Mouse (Mus musculus): Measurements from ENCODE around the gene Phrf1. TPM values are rescaled to one million over a fixed set of nuclear protein-coding genes. Genes with fewer than 3 reads are reported as not detected.

Gene Phrf1
- total and polyA plus RNA-seq, 2 experiments, result 8.1 to 9.2 TPM

DNA sequence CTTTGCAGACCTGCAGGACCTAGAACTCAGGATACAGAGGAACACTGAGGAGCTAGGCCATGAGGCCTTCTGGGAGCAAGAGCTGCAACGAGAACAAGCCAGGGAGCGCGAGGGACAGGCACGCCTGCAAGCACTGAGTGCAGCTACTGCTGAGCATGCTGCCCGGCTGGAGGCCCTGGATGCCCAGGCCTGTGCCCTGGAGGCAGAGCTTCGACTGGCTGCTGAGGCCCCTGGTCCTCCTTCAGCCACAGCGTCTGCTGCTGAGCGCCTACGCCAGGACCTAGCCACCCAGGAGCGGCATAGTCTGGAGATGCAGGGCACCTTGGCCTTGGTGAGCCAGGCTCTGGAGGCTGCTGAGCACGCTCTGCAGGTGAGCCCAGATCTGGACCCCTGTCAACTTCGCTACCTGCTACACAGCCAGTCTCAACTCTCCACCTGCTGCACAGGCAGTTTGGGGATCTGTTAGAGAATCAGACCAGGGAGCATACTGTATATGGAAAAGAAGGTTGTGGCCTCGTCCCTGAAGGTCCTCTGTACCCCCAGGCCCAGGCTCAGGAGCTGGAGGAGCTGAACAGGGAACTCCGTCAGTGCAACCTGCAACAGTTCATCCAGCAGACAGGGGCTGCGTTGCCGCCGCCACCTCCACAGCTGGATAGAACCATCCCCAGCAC, 11.1 kb upstream of the Phrf1 start:
- H3K27ac ChIP-seq (replicated peaks; ENCODE audit: insufficient read depth, low read depth, low read length), result peak overlapping the region; percentile 89
- H3K79me2 ChIP-seq (ENCODE audit: control insufficient read depth, insufficient read depth, low read length), result peaks cover 12% of the 10 kb centered on the region; the same call in 1 of the 2 replicates
- 85% methylated on average over 17 of the region's 17 CpGs for WGBS
- TF ChIP-seq CTCF (IDR thresholded peaks at IDR 0.05; ENCODE audit: low read depth, low read length), result no peak
- TF ChIP-seq POLR2A (IDR thresholded peaks at IDR 0.05; ENCODE audit: extremely low read depth, insufficient read depth, low read length), result no peak
- no peak for DNase-seq (ENCODE audit: extremely low read depth, low read depth, low spot score)
- no peaks in the 10 kb centered on the region for H3K27me3 ChIP-seq (ENCODE audit: control insufficient read depth, insufficient read depth, low read length)
- H3K4me1 ChIP-seq (ENCODE audit: control insufficient read depth, insufficient read depth, low read length), result peaks cover 22% of the 10 kb centered on the region
- no peaks in the 10 kb centered on the region for H3K36me3 ChIP-seq (ENCODE audit: control insufficient read depth, insufficient read depth, low read length)
- H3K9ac ChIP-seq (ENCODE audit: low read depth, low read length), result peak overlapping the region; percentile 65
- peak overlapping the region; percentile 47; the same call in 1 of the 2 replicates for H3K4me3 ChIP-seq (ENCODE audit: insufficient read depth, low read depth, low read length)

- H3K9ac ChIP-seq (ENCODE audit: low read depth, low read length), result no peak overlapping the region
- no peaks in the 10 kb centered on the region for H3K27me3 ChIP-seq (ENCODE audit: control insufficient read depth, insufficient read depth, low read length)
- WGBS, result 80% methylated on average over 3 of the region's 3 CpGs
- H3K27ac ChIP-seq (replicated peaks; ENCODE audit: insufficient read depth, low read depth, low read length), result no peak overlapping the region
- H3K36me3 ChIP-seq (ENCODE audit: control insufficient read depth, insufficient read depth, low read length), result no peaks in the 10 kb centered on the region
- no peak for TF ChIP-seq POLR2A (IDR thresholded peaks at IDR 0.05; ENCODE audit: extremely low read depth, insufficient read depth, low read length)
- no peak for DNase-seq (ENCODE audit: extremely low read depth, low read depth, low spot score)
- no peak overlapping the region for H3K4me3 ChIP-seq (ENCODE audit: insufficient read depth, low read depth, low read length)
- peaks cover 12% of the 10 kb centered on the region; the same call in 1 of the 2 replicates for H3K79me2 ChIP-seq (ENCODE audit: control insufficient read depth, insufficient read depth, low read length)
- H3K4me1 ChIP-seq (ENCODE audit: control insufficient read depth, insufficient read depth, low read length), result peaks cover 22% of the 10 kb centered on the region
Measured at GRCm38 (mm10) chr7:141218141-141218540, 10.4 kb upstream of the Phrf1 start.

DNA sequence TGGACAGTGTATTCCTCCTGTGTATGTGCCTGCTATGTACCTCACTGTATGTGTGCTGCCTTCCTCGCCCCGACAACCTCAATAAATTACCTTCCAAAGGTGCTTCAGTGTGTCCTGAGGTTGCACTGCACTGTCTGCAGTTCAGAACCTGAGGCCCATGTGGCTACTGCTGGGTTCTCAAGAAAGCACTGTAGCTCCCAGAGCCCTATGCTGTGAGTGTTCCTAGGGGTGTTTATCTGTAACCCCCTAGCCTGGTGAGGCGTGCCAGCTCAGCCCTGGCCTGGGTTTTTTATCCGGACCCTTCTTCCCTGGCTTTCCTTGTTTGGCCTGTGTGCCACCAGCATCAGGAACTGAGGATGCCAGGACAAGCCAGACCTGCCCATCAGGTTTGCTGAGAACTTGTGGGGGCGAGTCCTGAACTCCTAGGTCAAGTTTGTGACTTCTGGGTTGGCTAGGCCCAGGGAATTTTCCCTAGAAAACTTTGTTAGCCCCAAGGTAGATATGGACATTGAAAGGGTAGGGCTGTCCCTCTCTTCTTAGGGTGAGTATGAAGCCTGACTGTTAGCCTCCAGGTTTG, 9.9 kb upstream of the Phrf1 start:
- Histone ChIP-seq H3K27me3 (ENCODE audit: control insufficient read depth, insufficient read depth, low read length) (no peaks in the 10 kb centered on the region), H3K9ac (ENCODE audit: low read depth, low read length) (no peak overlapping the region), H3K4me3 (ENCODE audit: insufficient read depth, low read depth, low read length) (no peak overlapping the region), H3K4me1 (ENCODE audit: control insufficient read depth, insufficient read depth, low read length) (peaks cover 22% of the 10 kb centered on the region), H3K79me2 (ENCODE audit: control insufficient read depth, insufficient read depth, low read length) (peaks cover 12% of the 10 kb centered on the region; the same call in 1 of the 2 replicates), H3K36me3 (ENCODE audit: control insufficient read depth, insufficient read depth, low read length) (no peaks in the 10 kb centered on the region), H3K27ac (replicated peaks; ENCODE audit: insufficient read depth, low read depth, low read length) (no peak overlapping the region)
- TF ChIP-seq POLR2A (IDR thresholded peaks at IDR 0.05; ENCODE audit: extremely low read depth, insufficient read depth, low read length) (no peak), CTCF (IDR thresholded peaks at IDR 0.05; ENCODE audit: low read depth, low read length) (no peak)
- DNase-seq (ENCODE audit: extremely low read depth, low read depth, low spot score), result no peak
- WGBS, result 92% methylated on average over 5 of the region's 5 CpGs

DNA sequence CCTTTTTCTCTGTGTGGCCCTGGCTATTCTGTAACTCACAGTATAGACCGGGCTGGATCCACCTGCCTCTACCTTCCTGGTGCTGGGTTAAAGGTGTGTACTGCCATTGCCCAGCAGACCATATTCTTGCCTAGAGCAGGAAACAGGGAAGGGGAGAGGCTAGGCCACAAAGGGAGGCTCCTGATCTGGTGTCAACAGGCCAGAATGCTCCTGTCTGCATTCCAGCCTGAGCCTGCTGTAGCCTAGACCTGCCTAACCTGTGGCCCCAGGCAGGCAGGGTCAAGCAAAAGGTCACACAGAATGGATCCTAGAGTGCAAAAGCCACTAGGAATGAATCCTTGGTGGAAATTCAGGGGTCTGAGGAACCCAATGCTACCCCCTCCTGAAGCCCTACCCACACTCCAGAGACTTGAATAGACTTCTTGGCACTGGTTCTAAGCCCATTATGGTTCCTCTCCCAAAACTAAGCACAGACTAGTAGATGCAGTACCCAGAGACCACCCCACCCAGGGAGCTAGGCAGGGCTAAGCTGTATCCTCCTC, 9.0 kb upstream of the Phrf1 start:
- no peaks in the 10 kb centered on the region for H3K27me3 ChIP-seq (ENCODE audit: control insufficient read depth, insufficient read depth, low read length)
- no peak overlapping the region for H3K9ac ChIP-seq (ENCODE audit: low read depth, low read length)
- TF ChIP-seq POLR2A (IDR thresholded peaks at IDR 0.05; ENCODE audit: extremely low read depth, insufficient read depth, low read length), result no peak
- TF ChIP-seq CTCF (IDR thresholded peaks at IDR 0.05; ENCODE audit: low read depth, low read length), result no peak
- H3K27ac ChIP-seq (replicated peaks; ENCODE audit: insufficient read depth, low read depth, low read length), result no peak overlapping the region
- peaks cover 22% of the 10 kb centered on the region for H3K4me1 ChIP-seq (ENCODE audit: control insufficient read depth, insufficient read depth, low read length)
- no peak overlapping the region for H3K4me3 ChIP-seq (ENCODE audit: insufficient read depth, low read depth, low read length)
- peaks cover 12% of the 10 kb centered on the region; the same call in 1 of the 2 replicates for H3K79me2 ChIP-seq (ENCODE audit: control insufficient read depth, insufficient read depth, low read length)
- DNase-seq (ENCODE audit: extremely low read depth, low read depth, low spot score), result no peak
- no peaks in the 10 kb centered on the region for H3K36me3 ChIP-seq (ENCODE audit: control insufficient read depth, insufficient read depth, low read length)
- WGBS, result 100% methylated on average over 1 of the region's 1 CpGs

DNA sequence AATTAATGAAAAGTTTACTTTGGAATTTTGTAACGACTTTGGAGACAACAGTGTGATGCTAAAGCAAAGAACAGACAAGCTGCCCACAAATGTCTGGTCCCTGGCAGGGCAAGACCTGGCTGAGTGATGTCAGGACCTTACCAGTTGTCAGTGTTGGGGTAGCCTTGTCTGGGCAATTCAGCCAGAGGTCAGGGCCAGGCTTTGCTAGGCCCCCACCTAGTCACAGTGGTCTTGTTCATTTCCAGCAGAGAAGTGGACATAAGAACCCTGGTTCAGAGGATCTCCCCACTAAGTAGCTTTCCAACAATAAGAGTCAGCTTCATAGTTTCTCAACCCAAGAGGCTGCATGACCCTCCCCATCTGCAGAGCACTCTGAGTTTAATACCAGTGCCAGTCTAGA, 8.2 kb upstream of the Phrf1 start:
- Histone ChIP-seq H3K27ac (replicated peaks; ENCODE audit: insufficient read depth, low read depth, low read length) (no peak overlapping the region), H3K4me1 (ENCODE audit: control insufficient read depth, insufficient read depth, low read length) (peaks cover 18% of the 10 kb centered on the region), H3K36me3 (ENCODE audit: control insufficient read depth, insufficient read depth, low read length) (no peaks in the 10 kb centered on the region), H3K9ac (ENCODE audit: low read depth, low read length) (no peak overlapping the region), H3K27me3 (ENCODE audit: control insufficient read depth, insufficient read depth, low read length) (no peaks in the 10 kb centered on the region), H3K79me2 (ENCODE audit: control insufficient read depth, insufficient read depth, low read length) (peaks cover 12% of the 10 kb centered on the region; the same call in 1 of the 2 replicates), H3K4me3 (ENCODE audit: insufficient read depth, low read depth, low read length) (no peak overlapping the region)
- WGBS, result 41% methylated on average over 1 of the region's 1 CpGs
- TF ChIP-seq POLR2A (IDR thresholded peaks at IDR 0.05; ENCODE audit: extremely low read depth, insufficient read depth, low read length) (no peak), CTCF (IDR thresholded peaks at IDR 0.05; ENCODE audit: low read depth, low read length) (no peak)
- DNase-seq (ENCODE audit: extremely low read depth, low read depth, low spot score), result no peak

Data from liver, adult 2 months (tissue).